Mouse (Mus musculus): Measurements from ENCODE around the gene H2afb2. TPM values are rescaled to one million over a fixed set of nuclear protein-coding genes. Genes with fewer than 3 reads are reported as not detected.

H2afb2 gene
- polyA plus RNA-seq (2014; fragmentation: Nextera tagmentation; extraction: Ambion mirVana): not detected in 2 replicates

DNA sequence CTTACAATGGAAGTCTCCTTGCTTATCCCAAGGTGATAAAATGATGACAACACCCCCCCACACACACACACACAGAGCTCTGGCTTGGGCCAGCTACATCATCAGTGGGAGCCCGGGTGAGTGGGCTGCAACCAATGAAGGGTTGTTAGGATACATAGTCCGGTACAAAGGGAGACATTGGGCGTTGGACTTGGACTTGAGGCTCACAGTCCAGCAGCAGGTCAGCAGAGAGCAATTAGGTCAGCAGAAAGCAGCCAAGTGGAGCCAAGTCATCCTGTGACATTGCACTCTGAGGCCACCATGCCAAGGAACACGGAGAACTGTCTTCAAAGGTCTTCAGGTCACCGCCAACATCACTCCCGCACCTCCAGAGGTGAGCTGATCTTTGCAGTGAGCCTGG lies at the start of gene H2afb2:
TSS of gene H2afb2 (plus strand) at position 301 of the 400 bp plus-strand sequence.
- WGBS: 79% methylated on average over 6 of the region's 6 CpGs
- H3K9ac ChIP-seq (ENCODE audit: low read depth, low read length): no peak within 1 kb of the TSS
- H3K4me2 ChIP-seq (replicated peaks; ENCODE audit: low read depth, low read length): no peak within 1 kb of the TSS
- no peak within 1 kb of the TSS for H3K27ac ChIP-seq (ENCODE audit: low read depth, low read length)
- no peaks in the 10 kb centered on the region for H3K4me1 ChIP-seq (replicated peaks; ENCODE audit: control insufficient read depth, insufficient read depth, low read length)
- H3K4me3 ChIP-seq (ENCODE audit: low read depth, low read length): no peak within 1 kb of the TSS
- no peaks in the 10 kb centered on the region for H3K36me3 ChIP-seq (ENCODE audit: control insufficient read depth, insufficient read depth, low read length)
- DNase-seq (ENCODE audit: low spot score) (no peak), ATAC-seq (ENCODE audit: low FRiP score) (no peak)
- H3K27me3 ChIP-seq (ENCODE audit: control insufficient read depth, insufficient read depth, low read length): no peaks in the 10 kb centered on the region
- H3K9me3 ChIP-seq (ENCODE audit: control insufficient read depth, low read length): no peaks in the 10 kb centered on the region

Other genes starting within 250 kb of the H2afb2 start
- gene Cpxcr1, start 232.2 kb upstream of the H2afb2 start, polyA plus RNA-seq (2014; fragmentation: Nextera tagmentation; extraction: Ambion mirVana): not detected in 2 replicates

Data from hindbrain, embryonic 11.5 days (tissue).